Mouse (Mus musculus): ENCODE measurements at regions not wholly inside any gene's neighbourhood (a gene's known extent, or its start where the extent isn't known, plus 50 kb on each side); places are given as distances from the start of the nearest gene placed in this dataset.

- DNase-seq, result peak; percentile 63
These were observed 241.7 kb downstream of the Ttc32 start for GRCm38 (mm10) chr12:9271484-9271883.

- DNase-seq, result no peak
These were observed 244.4 kb downstream of the Ttc32 start for GRCm38 (mm10) chr12:9274181-9274580.

GRCm38 (mm10) chr12:9275697-9276096, 245.9 kb downstream of the Ttc32 start:
- peak; percentile 69 for DNase-seq

GRCm38 (mm10) chr12:9278735-9279134, 248.9 kb downstream of the Ttc32 start:
- DNase-seq, result no peak

GRCm38 (mm10) chr12:9279893-9280605, 250.3 kb downstream of the Ttc32 start:
- DNase-seq, result peak; percentile 43

- DNase-seq, result peak; percentile 51
These were observed 257.5 kb downstream of the Ttc32 start for GRCm38 (mm10) chr12:9287271-9287670.

- peak; percentile 64 for DNase-seq
These were observed 262.9 kb downstream of the Ttc32 start for GRCm38 (mm10) chr12:9292656-9293055.

- DNase-seq, result peak; percentile 85
These were observed 265.4 kb downstream of the Ttc32 start for GRCm38 (mm10) chr12:9295211-9295610.

- DNase-seq, result peak; percentile 70
These were observed 269.3 kb downstream of the Ttc32 start for GRCm38 (mm10) chr12:9298848-9299655.

- DNase-seq, result peak; percentile 87
These were observed 265.8 kb upstream of the Osr1 start for GRCm38 (mm10) chr12:9304146-9304545.

- DNase-seq, result no peak
These were observed 231.8 kb upstream of the Osr1 start for GRCm38 (mm10) chr12:9337891-9338672.

- peak; percentile 88 for DNase-seq
These were observed 231.1 kb upstream of the Osr1 start for GRCm38 (mm10) chr12:9338801-9339231.

GRCm38 (mm10) chr12:9340769-9341168, 229.1 kb upstream of the Osr1 start:
- no peak for DNase-seq

GRCm38 (mm10) chr12:9345359-9345758, 224.6 kb upstream of the Osr1 start:
- no peak for DNase-seq

- DNase-seq, result no peak
These were observed 214.4 kb upstream of the Osr1 start for GRCm38 (mm10) chr12:9355512-9355911.

- peak; percentile 85 for DNase-seq
These were observed 212.1 kb upstream of the Osr1 start for GRCm38 (mm10) chr12:9357856-9358255.

- DNase-seq, result peak; percentile 93
These were observed 211.0 kb upstream of the Osr1 start for GRCm38 (mm10) chr12:9358872-9359271.

- DNase-seq, result no peak
These were observed 204.0 kb upstream of the Osr1 start for GRCm38 (mm10) chr12:9365931-9366330.

GRCm38 (mm10) chr12:9368682-9369081, 201.2 kb upstream of the Osr1 start:
- no peak for DNase-seq

GRCm38 (mm10) chr12:9401956-9402355, 168.0 kb upstream of the Osr1 start:
- no peak for DNase-seq

- peak; percentile 69 for DNase-seq
These were observed 164.9 kb upstream of the Osr1 start for GRCm38 (mm10) chr12:9404981-9405380.

- no peak for DNase-seq
These were observed 150.6 kb upstream of the Osr1 start for GRCm38 (mm10) chr12:9419311-9419710.

- no peak for DNase-seq
These were observed 139.3 kb upstream of the Osr1 start for GRCm38 (mm10) chr12:9430656-9431055.

All from heart, adult 11 months (tissue).